29 mouse cellular contexts compared by ENCODE assay signal in the genomic region with DNA sequence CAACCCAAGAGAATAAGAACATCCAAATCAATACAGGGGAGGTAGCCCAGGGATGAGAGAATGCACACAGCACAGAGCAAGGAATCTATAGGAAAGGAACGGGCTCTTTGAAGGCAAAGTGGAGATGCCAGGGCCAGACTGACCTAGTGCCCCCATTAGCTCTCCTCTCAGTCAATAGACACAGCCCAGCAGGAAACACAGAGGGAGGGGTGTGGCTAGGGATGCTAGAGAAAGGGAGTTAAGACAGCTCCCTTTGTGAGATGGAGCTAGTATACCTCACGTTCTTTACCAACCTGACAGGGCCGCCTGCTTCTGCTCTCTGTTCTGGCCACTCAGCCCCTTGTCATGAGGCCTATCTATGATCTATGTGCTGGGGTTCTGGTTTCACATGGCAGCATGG.
A peak's percentile ranks its signal among the peaks of the same experiment; 100 is the strongest.
DNase-seq lines count a peak whose midpoint lies in the region; ATAC-seq lines count a peak whose summit lies in the region.
"Had no signal": no experiment of that assay in that cellular context is flagged by ENCODE, and none has a peak within 500 bp of the region (broad histone marks: within the 10 kb centered on the region; RNA-seq: fewer than 3 reads in every experiment).

No protein-coding gene starts in this region.

- H3K9ac ChIP-seq in hindbrain, embryonic 14.5 days: no peak overlapping the region
- H3K9ac ChIP-seq in midbrain, embryonic 16.5 days (ENCODE audit: low read depth, low read length): no peak overlapping the region
- H3K9ac ChIP-seq in midbrain, embryonic 15.5 days: no peak overlapping the region
- H3K9ac ChIP-seq: forebrain, embryonic 13.5 days; intestine, embryonic 15.5 days; liver, embryonic 14.5 days; midbrain, embryonic 12.5 days; neural tube, embryonic 12.5 days had no signal

- no peak for ATAC-seq in hindbrain, embryonic 14.5 days (ENCODE audit: low FRiP score)
- peak; percentile 25; the same call in 1 of the 2 replicates for ATAC-seq in midbrain, embryonic 16.5 days
- ATAC-seq in midbrain, embryonic 15.5 days (replicated peaks): no peak
- ATAC-seq: forebrain, embryonic 13.5 days; hindbrain, postnatal 0 days had no signal

- H3K27me3 ChIP-seq in hindbrain, embryonic 10.5 days (ENCODE audit: insufficient read depth, poor library complexity, severe bottlenecking): no peaks in the 10 kb centered on the region
- no peaks in the 10 kb centered on the region for H3K27me3 ChIP-seq in hindbrain, embryonic 14.5 days (ENCODE audit: control insufficient read depth, insufficient read depth, low read length)
- H3K27me3 ChIP-seq in midbrain, embryonic 16.5 days (ENCODE audit: control insufficient read depth, insufficient read depth, low read depth, low read length): no peaks in the 10 kb centered on the region
- H3K27me3 ChIP-seq in midbrain, embryonic 15.5 days (replicated peaks): no peaks in the 10 kb centered on the region
- no peaks in the 10 kb centered on the region for H3K27me3 ChIP-seq in embryonic facial prominence, embryonic 10.5 days (replicated peaks; ENCODE audit: low read depth, poor library complexity, severe bottlenecking)
- H3K27me3 ChIP-seq: forebrain, embryonic 13.5 days; intestine, embryonic 15.5 days; midbrain, embryonic 12.5 days; neural tube, embryonic 12.5 days had no signal

- no peak overlapping the region for H3K4me2 ChIP-seq in hindbrain, embryonic 14.5 days (replicated peaks)
- no peak overlapping the region for H3K4me2 ChIP-seq in midbrain, embryonic 16.5 days (ENCODE audit: low read length)
- no peak overlapping the region for H3K4me2 ChIP-seq in midbrain, embryonic 15.5 days
- H3K4me2 ChIP-seq: forebrain, embryonic 13.5 days; intestine, embryonic 15.5 days; midbrain, embryonic 12.5 days; neural tube, embryonic 12.5 days had no signal

- peak overlapping the region; percentile 50; the same call in 1 of the 2 replicates for H3K27ac ChIP-seq in hindbrain, embryonic 10.5 days
- H3K27ac ChIP-seq in hindbrain, embryonic 14.5 days: no peak overlapping the region
- H3K27ac ChIP-seq in midbrain, embryonic 16.5 days (ENCODE audit: low read length): no peak overlapping the region; the same call in 1 of the 2 replicates
- no peak overlapping the region for H3K27ac ChIP-seq in midbrain, embryonic 15.5 days
- H3K27ac ChIP-seq in embryonic facial prominence, embryonic 10.5 days (replicated peaks): no peak overlapping the region
- H3K27ac ChIP-seq: forebrain, embryonic 13.5 days; heart, embryonic 10.5 days; hindbrain, postnatal 0 days; intestine, embryonic 15.5 days; liver, embryonic 14.5 days; midbrain, embryonic 12.5 days; neural tube, embryonic 12.5 days had no signal

- H3K9me3 ChIP-seq in hindbrain, embryonic 10.5 days: no peaks in the 10 kb centered on the region
- H3K9me3 ChIP-seq in hindbrain, embryonic 14.5 days (ENCODE audit: control insufficient read depth, low read length): no peaks in the 10 kb centered on the region
- no peaks in the 10 kb centered on the region for H3K9me3 ChIP-seq in midbrain, embryonic 16.5 days (replicated peaks; ENCODE audit: control insufficient read depth, low read length, poor library complexity, severe bottlenecking)
- H3K9me3 ChIP-seq in midbrain, embryonic 15.5 days: no peaks in the 10 kb centered on the region
- no peaks in the 10 kb centered on the region for H3K9me3 ChIP-seq in embryonic facial prominence, embryonic 10.5 days
- H3K9me3 ChIP-seq: forebrain, embryonic 13.5 days; G1E; heart, embryonic 10.5 days; intestine, embryonic 15.5 days; midbrain, embryonic 12.5 days; neural tube, embryonic 12.5 days had no signal

- 15% methylated on average over 3 of the region's 3 CpGs for WGBS in hindbrain, embryonic 10.5 days
- WGBS in hindbrain, embryonic 14.5 days: 16% methylated on average over 3 of the region's 3 CpGs
- 25% methylated on average over 3 of the region's 3 CpGs for WGBS in midbrain, embryonic 16.5 days
- WGBS in midbrain, embryonic 15.5 days: 20% methylated on average over 3 of the region's 3 CpGs
- 44% methylated on average over 3 of the region's 3 CpGs for WGBS in embryonic facial prominence, embryonic 10.5 days

- no peaks in the 10 kb centered on the region for H3K36me3 ChIP-seq in hindbrain, embryonic 10.5 days
- H3K36me3 ChIP-seq in hindbrain, embryonic 14.5 days (replicated peaks; ENCODE audit: control insufficient read depth, insufficient read depth): no peaks in the 10 kb centered on the region
- H3K36me3 ChIP-seq in midbrain, embryonic 16.5 days (ENCODE audit: control insufficient read depth, insufficient read depth, low read length): no peaks in the 10 kb centered on the region
- no peaks in the 10 kb centered on the region for H3K36me3 ChIP-seq in midbrain, embryonic 15.5 days (replicated peaks)
- no peaks in the 10 kb centered on the region for H3K36me3 ChIP-seq in embryonic facial prominence, embryonic 10.5 days (replicated peaks)
- H3K36me3 ChIP-seq: heart, embryonic 10.5 days; intestine, embryonic 15.5 days; midbrain, embryonic 12.5 days; neural tube, embryonic 12.5 days had no signal

- peaks cover 27% of the 10 kb centered on the region for H3K4me1 ChIP-seq in hindbrain, embryonic 10.5 days (replicated peaks)
- H3K4me1 ChIP-seq in hindbrain, embryonic 14.5 days (replicated peaks; ENCODE audit: control insufficient read depth, insufficient read depth, low read length): peaks cover 13% of the 10 kb centered on the region; the same call in 1 of the 2 replicates
- H3K4me1 ChIP-seq in midbrain, embryonic 16.5 days (ENCODE audit: control insufficient read depth, insufficient read depth, low read length): peaks cover 4% of the 10 kb centered on the region; the same call in 1 of the 2 replicates
- peaks cover 10% of the 10 kb centered on the region; the same call in 1 of the 2 replicates for H3K4me1 ChIP-seq in midbrain, embryonic 15.5 days
- H3K4me1 ChIP-seq in embryonic facial prominence, embryonic 10.5 days: peaks cover 28% of the 10 kb centered on the region

- no peak overlapping the region for H3K4me3 ChIP-seq in hindbrain, embryonic 10.5 days
- H3K4me3 ChIP-seq in hindbrain, embryonic 14.5 days (replicated peaks; ENCODE audit: low read length): no peak overlapping the region
- H3K4me3 ChIP-seq in midbrain, embryonic 16.5 days (ENCODE audit: low read depth, low read length): no peak overlapping the region
- no peak overlapping the region for H3K4me3 ChIP-seq in midbrain, embryonic 15.5 days
- no peak overlapping the region for H3K4me3 ChIP-seq in embryonic facial prominence, embryonic 10.5 days
- H3K4me3 ChIP-seq: forebrain, embryonic 13.5 days; heart, embryonic 10.5 days; intestine, embryonic 15.5 days; midbrain, embryonic 12.5 days; neural tube, embryonic 12.5 days had no signal

- peak; percentile 21 for DNase-seq in hindbrain, embryonic 10.5 days (ENCODE audit: low spot score)
- no peak for DNase-seq in hindbrain, embryonic 14.5 days (ENCODE audit: low spot score)
- peak; percentile 13 for DNase-seq in embryonic facial prominence, embryonic 10.5 days (ENCODE audit: low spot score)
- no peak for DNase-seq in ovary, adult 18-20 months (ENCODE audit: low spot score)
- DNase-seq in neural tube, embryonic 10.5 days (ENCODE audit: extremely low spot score, low spot score): no peak
- DNase-seq: adrenal gland, postnatal 10 days; cerebellum, adult 18-20 months; cerebellum, postnatal 36 days; gastrocnemius, postnatal 14 days; heart, adult 11 months; heart, postnatal 4 days; kidney, adult 8-10 months; kidney, postnatal 14 days; layer of hippocampus, adult 9-11 months; liver; lung, adult 2 months; lung, postnatal 10 days; right cerebral cortex, postnatal 14 days; thymus, postnatal 4 days had no signal

Comparison
In these comparisons a context has a peak if more than half of its experiments do, and no peak if none do; other contexts are left out.
1. DNase-seq: peak in hindbrain, embryonic 10.5 days (single experiment) and embryonic facial prominence, embryonic 10.5 days (single experiment); none in hindbrain, embryonic 14.5 days (single experiment), ovary, adult 18-20 months (single experiment) and neural tube, embryonic 10.5 days (single experiment).